Mouse (Mus musculus) heart, adult 9 months (tissue): ENCODE results near the gene Mapkap1.
A peak's percentile ranks its signal among the peaks of the same experiment; 100 is the strongest.

ENCODE experiments used
- DNase-seq, 2 experiments: peaks; one replicate each; pipeline ENCODE4 v3.0.0; 2022; ENCODE audit warnings: low spot score in 2 of 2

Mapkap1 gene

GRCm38 (mm10) chr2:34530042-34530441, 123.5 kb downstream of the Mapkap1 start:
- no peak for DNase-seq

- DNase-seq = peak; percentile 10 to 37
Measured at GRCm38 (mm10) chr2:34531801-34532298, 125.3 kb downstream of the Mapkap1 start.

GRCm38 (mm10) chr2:34532394-34532793, 125.8 kb downstream of the Mapkap1 start:
- no peak for DNase-seq

- no peak for DNase-seq
Measured at GRCm38 (mm10) chr2:34533281-34533680, 126.7 kb downstream of the Mapkap1 start.

- DNase-seq = no peak
Measured at GRCm38 (mm10) chr2:34534996-34535395, 128.4 kb downstream of the Mapkap1 start.

- DNase-seq = no peak
Measured at GRCm38 (mm10) chr2:34537356-34537755, 130.8 kb downstream of the Mapkap1 start.

- no peak for DNase-seq
Measured at GRCm38 (mm10) chr2:34543581-34543980, 137.0 kb downstream of the Mapkap1 start.

- no peak for DNase-seq
Measured at GRCm38 (mm10) chr2:34544021-34544420, 137.4 kb downstream of the Mapkap1 start.

GRCm38 (mm10) chr2:34544646-34545395, 138.2 kb downstream of the Mapkap1 start:
- no peak for DNase-seq

GRCm38 (mm10) chr2:34546176-34546677, 139.7 kb downstream of the Mapkap1 start:
- DNase-seq = no peak

GRCm38 (mm10) chr2:34547516-34547915, 140.9 kb downstream of the Mapkap1 start:
- DNase-seq = no peak

GRCm38 (mm10) chr2:34548961-34549360, 142.4 kb downstream of the Mapkap1 start:
- DNase-seq = no peak

GRCm38 (mm10) chr2:34549469-34549868, 142.9 kb downstream of the Mapkap1 start:
- no peak for DNase-seq

- DNase-seq = no peak
Measured at GRCm38 (mm10) chr2:34552772-34553171, 146.2 kb downstream of the Mapkap1 start.

GRCm38 (mm10) chr2:34553580-34554231, 147.1 kb downstream of the Mapkap1 start:
- peak; percentile 7 to 28 for DNase-seq

- DNase-seq = no peak
Measured at GRCm38 (mm10) chr2:34560146-34560545, 153.6 kb downstream of the Mapkap1 start.

- no peak for DNase-seq
Measured at GRCm38 (mm10) chr2:34563089-34563694, 156.6 kb downstream of the Mapkap1 start.

GRCm38 (mm10) chr2:34563865-34564264, 157.3 kb downstream of the Mapkap1 start:
- DNase-seq = no peak

- DNase-seq = no peak
Measured at GRCm38 (mm10) chr2:34566146-34566545, 159.6 kb downstream of the Mapkap1 start.

GRCm38 (mm10) chr2:34566601-34567000, 160.0 kb downstream of the Mapkap1 start:
- DNase-seq = no peak

- DNase-seq = peak in 1 of 2 experiments; percentile 22
Measured at GRCm38 (mm10) chr2:34569131-34569530, 162.6 kb downstream of the Mapkap1 start.

GRCm38 (mm10) chr2:34570378-34570777, 163.8 kb downstream of the Mapkap1 start:
- no peak for DNase-seq
